In genomic region chr5:121925291-121925690, GRCm38 (mm10) we compare ENCODE assay signal across 10 mouse cellular contexts.
DNase-seq lines count a peak whose midpoint lies in the region; ATAC-seq and TF ChIP-seq lines count a peak whose summit lies in the region.
"Had no signal": no experiment of that assay in that cellular context is flagged by ENCODE, and none has a peak within 500 bp of the region (broad histone marks: within the 10 kb centered on the region; RNA-seq: fewer than 3 reads in every experiment).

No protein-coding gene starts in this region.

- no peak for DNase-seq in lung, postnatal 4 days
- DNase-seq in forebrain, postnatal 0 days = peak; percentile 81
- peak; percentile 71 for DNase-seq in midbrain, embryonic 14.5 days
- peak; percentile 77 for DNase-seq in right cerebral cortex, postnatal 4 days
- DNase-seq in layer of hippocampus, adult 18-20 months (ENCODE audit: low spot score in 2 of 2) = no peak
- no peak for DNase-seq in kidney, adult 11 months
- DNase-seq: kidney, adult 2 months had no signal

- H3K9ac ChIP-seq in lung, embryonic 16.5 days (ENCODE audit: low read length) = no peak overlapping the region
- 0 out of 2 replicates have a peak overlapping the region, but pooled peaks have one; percentile 22 for H3K9ac ChIP-seq in forebrain, postnatal 0 days
- peak overlapping the region; percentile 29; the same call in 1 of the 2 replicates for H3K9ac ChIP-seq in midbrain, embryonic 14.5 days (replicated peaks; ENCODE audit: low read length)
- H3K9ac ChIP-seq: heart, embryonic 13.5 days; liver, embryonic 12.5 days had no signal

- H3K4me1 ChIP-seq in lung, embryonic 16.5 days (replicated peaks; ENCODE audit: control insufficient read depth, insufficient read depth, low read length) = peaks cover 8% of the 10 kb centered on the region; the same call in 1 of the 2 replicates
- H3K4me1 ChIP-seq in forebrain, postnatal 0 days (ENCODE audit: insufficient read depth) = peaks cover 23% of the 10 kb centered on the region
- H3K4me1 ChIP-seq in midbrain, embryonic 14.5 days (ENCODE audit: control insufficient read depth, insufficient read depth, low read length) = peaks cover 41% of the 10 kb centered on the region

- H3K27me3 ChIP-seq in lung, embryonic 16.5 days (ENCODE audit: control insufficient read depth, insufficient read depth, low read depth, low read length) = peaks cover 33% of the 10 kb centered on the region
- H3K27me3 ChIP-seq in forebrain, postnatal 0 days (ENCODE audit: insufficient read depth, low read length) = peaks cover 4% of the 10 kb centered on the region; the same call in 1 of the 2 replicates
- H3K27me3 ChIP-seq in midbrain, embryonic 14.5 days (ENCODE audit: control insufficient read depth, insufficient read depth, low read length) = no peaks in the 10 kb centered on the region

- no peak for ATAC-seq in lung, embryonic 16.5 days (ENCODE audit: low read depth)
- peak; percentile 17; the same call in 1 of the 2 replicates for ATAC-seq in forebrain, postnatal 0 days
- ATAC-seq in midbrain, embryonic 14.5 days (ENCODE audit: low FRiP score, low TSS enrichment) = no peak
- ATAC-seq: liver, embryonic 12.5 days had no signal

- H3K4me3 ChIP-seq in lung, embryonic 16.5 days (ENCODE audit: low read length) = no peak overlapping the region
- peak overlapping the region; percentile 16 for H3K4me3 ChIP-seq in forebrain, postnatal 0 days (ENCODE audit: low read depth, low read length)
- H3K4me3 ChIP-seq in midbrain, embryonic 14.5 days (replicated peaks; ENCODE audit: low read depth, low read length) = peak overlapping the region; percentile 19
- H3K4me3 ChIP-seq: heart, embryonic 13.5 days; liver, embryonic 12.5 days had no signal

- 0 out of 2 replicates have a peak overlapping the region, but pooled peaks have one; percentile 7 for H3K4me2 ChIP-seq in lung, embryonic 16.5 days (ENCODE audit: low read depth, low read length)
- peak overlapping the region; percentile 44 for H3K4me2 ChIP-seq in forebrain, postnatal 0 days (ENCODE audit: low read depth)
- H3K4me2 ChIP-seq in midbrain, embryonic 14.5 days (ENCODE audit: low read length) = peak overlapping the region; percentile 49
- H3K4me2 ChIP-seq: heart, embryonic 13.5 days; liver, embryonic 12.5 days had no signal

- H3K36me3 ChIP-seq in lung, embryonic 16.5 days (ENCODE audit: control insufficient read depth, insufficient read depth, low read length) = no peaks in the 10 kb centered on the region
- no peaks in the 10 kb centered on the region for H3K36me3 ChIP-seq in forebrain, postnatal 0 days (ENCODE audit: insufficient read depth)
- H3K36me3 ChIP-seq in midbrain, embryonic 14.5 days (ENCODE audit: control insufficient read depth, insufficient read depth, low read length) = no peaks in the 10 kb centered on the region
- H3K36me3 ChIP-seq: heart, embryonic 13.5 days; liver, embryonic 12.5 days had no signal

- H3K9me3 ChIP-seq in lung, embryonic 16.5 days (ENCODE audit: control insufficient read depth, low read length) = no peaks in the 10 kb centered on the region
- no peaks in the 10 kb centered on the region for H3K9me3 ChIP-seq in forebrain, postnatal 0 days (ENCODE audit: low read length)
- no peaks in the 10 kb centered on the region for H3K9me3 ChIP-seq in midbrain, embryonic 14.5 days (ENCODE audit: control insufficient read depth, low read length)
- H3K9me3 ChIP-seq: heart, embryonic 13.5 days; liver, embryonic 12.5 days had no signal

- WGBS in lung, embryonic 16.5 days = 25% methylated on average over 23 of the region's 23 CpGs
- 7% methylated on average over 23 of the region's 23 CpGs for WGBS in forebrain, postnatal 0 days
- 11% methylated on average over 23 of the region's 23 CpGs for WGBS in midbrain, embryonic 14.5 days

- TF ChIP-seq CTCF in forebrain, postnatal 0 days (IDR thresholded peaks at IDR 0.05; ENCODE audit: low read depth) = no peak

- H3K27ac ChIP-seq in lung, embryonic 16.5 days (ENCODE audit: low read length) = no peak overlapping the region
- H3K27ac ChIP-seq in forebrain, postnatal 0 days (ENCODE audit: low read depth, low read length) = peak overlapping the region; percentile 57
- H3K27ac ChIP-seq in midbrain, embryonic 14.5 days (replicated peaks; ENCODE audit: low read depth, low read length) = peak overlapping the region; percentile 26; the same call in 1 of the 2 replicates
- H3K27ac ChIP-seq: heart, embryonic 13.5 days had no signal

Comparison
In these comparisons a context has a peak if more than half of its experiments do, and no peak if none do; other contexts are left out.
1. DNase-seq: peak in forebrain, postnatal 0 days (single experiment), midbrain, embryonic 14.5 days (single experiment) and right cerebral cortex, postnatal 4 days (single experiment); none in lung, postnatal 4 days (0 of 2), layer of hippocampus, adult 18-20 months (0 of 2) and kidney, adult 11 months (single experiment).
2. Peak in every context shown above with its lines, with median percentiles within 50 percentile points of each other: H3K4me2 ChIP-seq.